Mouse (Mus musculus) G1E (cell line): Measurements from ENCODE around the gene Tec. TPM values are rescaled to one million over a fixed set of nuclear protein-coding genes. Genes with fewer than 3 reads are reported as not detected.
A peak's percentile ranks its signal among the peaks of the same experiment; 100 is the strongest.

Experiments used
- ATAC-seq: 2 replicates; pipeline ENCODE4 v1.8.0; 2016; ENCODE audit warnings: mild to moderate bottlenecking; ENCODE audit not compliant: insufficient number of reproducible peaks, poor library complexity, low FRiP score, severe bottlenecking; ENCODE audit errors: extremely low read depth
- DNase-seq: peaks from one replicate; pipeline ENCODE4 v3.0.0; 2012; ENCODE audit warnings: low spot score
- H3K27me3 ChIP-seq: 2 replicates; pipeline ENCODE4 v1.6.1; 2012; ENCODE audit warnings: mild to moderate bottlenecking, low read length, inconsistent platforms; ENCODE audit not compliant: insufficient read depth
- H3K36me3 ChIP-seq: replicated peaks from 2 replicates; pipeline ENCODE3; 2012; ENCODE audit warnings: mild to moderate bottlenecking, inconsistent platforms
- H3K4me1 ChIP-seq: 2 replicates; pipeline ENCODE4 v1.6.1; 2012; ENCODE audit warnings: low read depth, low read length, inconsistent platforms, mixed read lengths; ENCODE audit not compliant: insufficient read depth
- H3K4me3 ChIP-seq: 2 replicates; pipeline ENCODE4 v1.5.1; 2012; ENCODE audit warnings: low read depth, mild to moderate bottlenecking, inconsistent platforms, low read length, moderate library complexity, mixed read lengths
- H3K9me3 ChIP-seq: replicated peaks from 2 replicates; pipeline ENCODE4 v1.6.1; 2012; ENCODE audit warnings: inconsistent platforms
- CTCF ChIP-seq: IDR thresholded peaks from 2 replicates; pipeline ENCODE4 v1.5.1; 2012; ENCODE audit warnings: low read depth, low read length, inconsistent platforms, mixed read lengths
- GATA1 ChIP-seq: IDR thresholded peaks from 2 replicates; pipeline ENCODE4 v1.6.1; 2012; ENCODE audit warnings: borderline replicate concordance, low read length, inconsistent platforms, mixed read lengths
- GATA2 ChIP-seq: IDR thresholded peaks from 2 replicates; pipeline ENCODE4 v1.6.1; 2012; ENCODE audit warnings: low read depth, low read length, inconsistent platforms, borderline replicate concordance
- POLR2AphosphoS5 ChIP-seq: IDR thresholded peaks from 2 replicates; pipeline ENCODE4 v1.6.1; 2012; ENCODE audit warnings: low read depth, low read length, inconsistent platforms; ENCODE audit not compliant: insufficient replicate concordance
- TAL1 ChIP-seq: conservative IDR thresholded peaks from 2 replicates; pipeline ENCODE4 v1.6.1; 2012; ENCODE audit warnings: low read depth, low read length, inconsistent platforms, mixed read lengths
- polyA plus RNA-seq: library from polyadenylated mRNA; stranded (reverse); fragments of >175 nt; gene quantifications from 2 replicates; pipeline ENCODE4 v1.2.3, GENCODE M21; 2012
- total RNA-seq, 2 experiments: library from RNA; stranded (forward) in 1 of 2; stranded (reverse) in 1 of 2; fragments of 200-1000 nt in 1 of 2; fragments of >200 nt in 1 of 2; fragmentation: Nextera tagmentation in 1 of 2; gene quantifications; 2 replicates each; pipeline ENCODE4 v1.2.3; 2014 to 2017

The Tec gene
- total and polyA plus RNA-seq, 3 experiments = 2.9 to 91.6 (median 45.7) TPM

DNA sequence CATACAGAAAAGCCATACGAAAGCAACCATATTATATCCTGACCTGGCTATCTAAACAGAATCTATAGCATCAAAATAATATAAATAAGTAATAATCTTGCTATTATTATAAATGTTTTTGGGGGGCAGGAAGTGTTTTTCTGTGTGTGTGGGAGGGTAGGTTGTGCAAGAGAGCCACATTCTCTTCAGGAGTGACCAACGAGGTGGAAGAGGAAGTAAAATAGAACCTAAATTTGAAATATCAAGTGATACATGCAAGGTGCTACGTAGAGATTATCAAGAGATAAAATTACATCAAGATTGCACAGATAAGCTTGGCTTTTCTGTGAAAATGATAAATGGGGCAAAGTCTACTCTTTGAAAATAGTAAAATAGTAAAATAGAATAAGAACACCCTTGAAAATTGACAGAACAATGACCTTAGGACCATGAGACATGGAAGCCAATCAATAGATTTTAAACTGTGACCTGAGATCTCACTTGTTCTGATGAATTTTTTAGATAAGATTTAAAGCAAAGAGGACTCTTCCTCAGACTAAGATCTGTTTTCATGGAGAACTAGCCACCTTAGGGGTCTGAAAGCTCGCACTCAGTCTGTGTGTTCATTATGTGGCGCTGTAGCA lies 37.2 kb downstream of the Tec start:
- DNase-seq = no peak
- Histone ChIP-seq H3K27me3 (peaks cover 9% of the 10 kb centered on the region; the same call in 1 of the 2 replicates), H3K9me3 (no peaks in the 10 kb centered on the region), H3K4me3 (no peak overlapping the region), H3K4me1 (peaks cover 62% of the 10 kb centered on the region), H3K36me3 (peaks cover 39% of the 10 kb centered on the region)
- TF ChIP-seq CTCF = no peak
- TF ChIP-seq POLR2AphosphoS5 = no peak
- 0 out of 2 replicates have a peak, but pooled peaks have one; percentile 19 for TF ChIP-seq TAL1
- no peak for ATAC-seq

DNA sequence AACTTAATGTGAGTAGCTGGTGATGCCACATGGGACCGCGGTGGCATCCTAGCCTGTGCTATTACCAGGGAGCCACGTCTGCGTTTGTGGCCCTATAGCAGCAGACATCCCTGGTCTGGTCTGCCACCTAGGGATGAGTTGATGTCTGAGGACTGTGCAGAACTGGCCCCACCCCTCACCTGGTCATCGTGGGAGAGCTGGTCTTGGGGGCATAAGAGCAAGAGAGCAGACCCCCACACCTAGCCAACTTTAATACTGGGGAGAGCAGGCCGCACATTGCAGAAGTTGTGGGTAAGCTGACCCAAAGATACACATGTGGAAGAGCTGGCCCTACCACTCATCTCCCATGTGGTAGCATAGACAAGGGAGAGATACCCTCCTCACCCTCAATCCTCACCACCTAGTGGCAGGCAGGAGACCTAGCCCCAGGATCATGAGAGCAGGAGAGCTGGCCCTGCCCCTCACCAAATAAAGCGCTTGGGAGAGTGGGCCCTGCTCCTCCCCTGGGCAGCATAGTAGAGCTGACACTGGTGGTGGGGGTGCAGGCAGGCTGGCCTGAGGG lies 38.7 kb downstream of the Tec start:
- TF ChIP-seq POLR2AphosphoS5 (no peak), TAL1 (no peak), CTCF (no peak)
- DNase-seq (no peak), ATAC-seq (no peak)
- Histone ChIP-seq H3K4me1 (peaks cover 55% of the 10 kb centered on the region), H3K36me3 (peaks cover 44% of the 10 kb centered on the region), H3K4me3 (no peak overlapping the region), H3K27me3 (peaks cover 8% of the 10 kb centered on the region; the same call in 1 of the 2 replicates), H3K9me3 (no peaks in the 10 kb centered on the region)

- no peak for TF ChIP-seq POLR2AphosphoS5
- no peak for TF ChIP-seq GATA2
- no peak for TF ChIP-seq TAL1
- no peak for TF ChIP-seq CTCF
- H3K4me3 ChIP-seq = no peak overlapping the region
- DNase-seq (no peak), ATAC-seq (no peak)
- peaks cover 50% of the 10 kb centered on the region for H3K36me3 ChIP-seq
- H3K9me3 ChIP-seq = no peaks in the 10 kb centered on the region
- H3K27me3 ChIP-seq = peaks cover 5% of the 10 kb centered on the region; the same call in 1 of the 2 replicates
- H3K4me1 ChIP-seq = peaks cover 48% of the 10 kb centered on the region
Observed at GRCm38 (mm10) chr5:72828401-72828800, 39.9 kb downstream of the Tec start.

GRCm38 (mm10) chr5:72827435-72827834 lies 40.8 kb downstream of the Tec start:
- Histone ChIP-seq H3K36me3 (peaks cover 54% of the 10 kb centered on the region), H3K27me3 (peaks cover 5% of the 10 kb centered on the region; the same call in 1 of the 2 replicates)

GRCm38 (mm10) chr5:72826445-72826844 lies 41.8 kb downstream of the Tec start:
- Histone ChIP-seq H3K36me3 (peaks cover 55% of the 10 kb centered on the region), H3K4me1 (peaks cover 32% of the 10 kb centered on the region), H3K9me3 (no peaks in the 10 kb centered on the region), H3K27me3 (peaks cover 5% of the 10 kb centered on the region; the same call in 1 of the 2 replicates), H3K4me3 (no peak overlapping the region)
- no peak for DNase-seq
- TF ChIP-seq TAL1 = no peak
- TF ChIP-seq CTCF = no peak
- no peak for TF ChIP-seq GATA2
- no peak for ATAC-seq

More at GRCm38 (mm10) chr5:72827435-72827834, 40.8 kb downstream of the Tec start:
- TF ChIP-seq GATA2 = no peak
- TF ChIP-seq GATA1 = no peak
- no peak for TF ChIP-seq CTCF
- TF ChIP-seq POLR2AphosphoS5 = no peak
- no peak for TF ChIP-seq TAL1
- H3K4me1 ChIP-seq = peaks cover 39% of the 10 kb centered on the region
- DNase-seq (no peak), ATAC-seq (no peak)
- H3K4me3 ChIP-seq = no peak overlapping the region
- no peaks in the 10 kb centered on the region for H3K9me3 ChIP-seq

GRCm38 (mm10) chr5:72820651-72821050 lies 47.6 kb downstream of the Tec start:
- DNase-seq = no peak
- no peak overlapping the region for H3K4me3 ChIP-seq
- ATAC-seq = no peak

More at GRCm38 (mm10) chr5:72820651-72821050, 47.6 kb downstream of the Tec start:
- H3K9me3 ChIP-seq = no peaks in the 10 kb centered on the region
- TF ChIP-seq CTCF (no peak), GATA2 (no peak), POLR2AphosphoS5 (no peak), GATA1 (no peak), TAL1 (no peak)
- H3K36me3 ChIP-seq = peaks cover 46% of the 10 kb centered on the region
- no peaks in the 10 kb centered on the region for H3K27me3 ChIP-seq
- H3K4me1 ChIP-seq = peaks cover 43% of the 10 kb centered on the region
